ENCODE assay signal across 21 mouse cellular contexts in genomic region chr16:94599977-94600724, GRCm38 (mm10). TPM values are rescaled to one million over a fixed set of nuclear protein-coding genes. Genes with fewer than 3 reads are reported as not detected.
DNase-seq lines count a peak whose midpoint lies in the region; ATAC-seq lines count a peak whose summit lies in the region.
"Had no signal": no experiment of that assay in that cellular context is flagged by ENCODE, and none has a peak within 500 bp of the region (broad histone marks: within the 10 kb centered on the region; RNA-seq: fewer than 3 reads in every experiment).

No protein-coding gene starts in this region.

- H3K36me3 ChIP-seq in heart, embryonic 10.5 days = no peaks in the 10 kb centered on the region
- H3K36me3 ChIP-seq in intestine, embryonic 16.5 days (ENCODE audit: control insufficient read depth, insufficient read depth, low read length) = no peaks in the 10 kb centered on the region
- no peaks in the 10 kb centered on the region for H3K36me3 ChIP-seq in intestine, embryonic 15.5 days
- H3K36me3 ChIP-seq: embryonic facial prominence, embryonic 15.5 days; hindbrain, embryonic 15.5 days; midbrain, embryonic 10.5 days had no signal

- H3K4me2 ChIP-seq in intestine, embryonic 16.5 days (ENCODE audit: low read depth, low read length) = no peak overlapping the region
- H3K4me2 ChIP-seq in intestine, embryonic 15.5 days (replicated peaks) = no peak overlapping the region
- H3K4me2 ChIP-seq: embryonic facial prominence, embryonic 15.5 days; hindbrain, embryonic 15.5 days had no signal

- H3K4me1 ChIP-seq in heart, embryonic 10.5 days = peaks cover 90% of the 10 kb centered on the region
- H3K4me1 ChIP-seq in intestine, embryonic 16.5 days (ENCODE audit: control insufficient read depth, insufficient read depth, low read length) = peaks cover 59% of the 10 kb centered on the region
- peaks cover 60% of the 10 kb centered on the region for H3K4me1 ChIP-seq in intestine, embryonic 15.5 days (replicated peaks)

- 30% methylated on average over 6 of the region's 6 CpGs for WGBS in heart, embryonic 10.5 days
- 29% methylated on average over 6 of the region's 6 CpGs for WGBS in intestine, embryonic 16.5 days
- WGBS in intestine, embryonic 15.5 days = 30% methylated on average over 6 of the region's 6 CpGs

- H3K9me3 ChIP-seq in heart, embryonic 10.5 days = no peaks in the 10 kb centered on the region
- H3K9me3 ChIP-seq in intestine, embryonic 16.5 days (ENCODE audit: control insufficient read depth, low read length) = no peaks in the 10 kb centered on the region
- H3K9me3 ChIP-seq in intestine, embryonic 15.5 days = no peaks in the 10 kb centered on the region
- H3K9me3 ChIP-seq: embryonic facial prominence, embryonic 15.5 days; forebrain, embryonic 10.5 days; hindbrain, embryonic 15.5 days; midbrain, embryonic 10.5 days had no signal

- ATAC-seq in intestine, embryonic 16.5 days = peak; percentile 21; the same call in 1 of the 2 replicates
- no peak for ATAC-seq in intestine, embryonic 15.5 days
- ATAC-seq in common myeloid progenitor, adult 5-6 weeks (replicated peaks; ENCODE audit: low read depth, poor library complexity, severe bottlenecking) = 0 out of 2 replicates have a peak, but pooled peaks have one; percentile 11
- ATAC-seq: Patski had no signal

- H3K9ac ChIP-seq in intestine, embryonic 16.5 days (ENCODE audit: low read depth, low read length) = no peak overlapping the region
- H3K9ac ChIP-seq in intestine, embryonic 15.5 days = no peak overlapping the region
- H3K9ac ChIP-seq: embryonic facial prominence, embryonic 15.5 days; hindbrain, embryonic 15.5 days; lung, embryonic 14.5 days had no signal

- no peak overlapping the region for H3K27ac ChIP-seq in heart, embryonic 10.5 days
- 0 out of 2 replicates have a peak overlapping the region, but pooled peaks have one; percentile 4 for H3K27ac ChIP-seq in intestine, embryonic 16.5 days (ENCODE audit: low read length)
- no peak overlapping the region for H3K27ac ChIP-seq in intestine, embryonic 15.5 days
- H3K27ac ChIP-seq: embryonic facial prominence, embryonic 15.5 days; forebrain, embryonic 10.5 days; midbrain, embryonic 10.5 days had no signal

- DNase-seq in heart, embryonic 10.5 days (ENCODE audit: low spot score) = peak; percentile 50
- no peak for DNase-seq in heart, postnatal 25 days (ENCODE audit: low spot score)
- peak; percentile 38 for DNase-seq in 416B (ENCODE audit: low read depth)
- no peak for DNase-seq in frontal cortex, postnatal 10 days (ENCODE audit: low spot score in 2 of 2)
- DNase-seq in left cerebral cortex, adult 18-20 months (ENCODE audit: low spot score in 2 of 2) = no peak
- DNase-seq: adrenal gland, postnatal 25 days; cerebellum, adult 9-10 months; embryo, embryonic 11 days; kidney, adult 2 months; layer of hippocampus, postnatal 36 days; liver; lung, embryonic 14.5 days; thymus, postnatal 25 days had no signal

- intact Hi-C loops in heart, postnatal 25 days (cut with DNase I) = no loop called here

- H3K4me3 ChIP-seq in heart, embryonic 10.5 days = no peak overlapping the region
- H3K4me3 ChIP-seq in intestine, embryonic 16.5 days (ENCODE audit: low read length) = no peak overlapping the region
- H3K4me3 ChIP-seq in intestine, embryonic 15.5 days (replicated peaks) = no peak overlapping the region
- H3K4me3 ChIP-seq: embryonic facial prominence, embryonic 15.5 days; forebrain, embryonic 10.5 days; hindbrain, embryonic 15.5 days; midbrain, embryonic 10.5 days had no signal

- no peaks in the 10 kb centered on the region for H3K27me3 ChIP-seq in heart, embryonic 10.5 days (ENCODE audit: insufficient read depth, poor library complexity, severe bottlenecking)
- no peaks in the 10 kb centered on the region for H3K27me3 ChIP-seq in intestine, embryonic 16.5 days (replicated peaks; ENCODE audit: control insufficient read depth, insufficient read depth, low read length)
- no peaks in the 10 kb centered on the region for H3K27me3 ChIP-seq in intestine, embryonic 15.5 days (replicated peaks)
- H3K27me3 ChIP-seq: embryonic facial prominence, embryonic 15.5 days; hindbrain, embryonic 15.5 days; Patski had no signal

RNA-seq across cellular contexts. Expression of gene Dyrk1a, which starts 30.3 kb away (rescaled TPM):
- polyA plus RNA-seq in heart, embryonic 10.5 days (2016; fragmentation: Nextera tagmentation; extraction: Ambion mirVana) = 7.7 and 8.1 TPM in 2 replicates
- 10 to 100 TPM; 71.4 to 71.9 TPM for total RNA-seq in heart, postnatal 25 days (2021)
- polyA plus RNA-seq in intestine, embryonic 16.5 days (2015; fragmentation: Nextera tagmentation; extraction: Ambion mirVana) = 7.1 and 7.3 TPM in 2 replicates
- 8.1 and 8.7 TPM in 2 replicates for polyA plus RNA-seq in intestine, embryonic 15.5 days (2015; fragmentation: Nextera tagmentation; extraction: Ambion mirVana)
- 72.9 and 77.1 TPM in 2 replicates for total RNA-seq in common myeloid progenitor, adult 5-6 weeks (2017)
- total RNA-seq in left cerebral cortex, adult 18-20 months (2021) = 10 to 100 TPM; 94.8 to 96.3 TPM

Comparison
In these comparisons a context has a peak if more than half of its experiments do, and no peak if none do; other contexts are left out.
1. DNase-seq: peak in heart, embryonic 10.5 days (single experiment) and 416B (single experiment); none in heart, postnatal 25 days (single experiment), frontal cortex, postnatal 10 days (0 of 2) and left cerebral cortex, adult 18-20 months (0 of 2).